Comparison of ENCODE assay signal across 2 mouse cellular contexts in genomic region chr2:167634338-167634770, GRCm38 (mm10).
TF ChIP-seq lines count a peak whose summit lies in the region.

No protein-coding gene starts in this region.

TF ChIP-seq in C2C12, 6 proteins besides CTCF, POLR2A, EP300 and RAD21 (continued from another document):
- TF ChIP-seq MYOG (IDR thresholded peaks at IDR 0.05; ENCODE audit: control insufficient read depth, extremely low read depth, insufficient read length) (no peak), CEBPB (IDR thresholded peaks at IDR 0.05; ENCODE audit: low read depth) (no peak), MAX (IDR thresholded peaks at IDR 0.05) (peak; percentile 81)
TF ChIP-seq in C2C12: peak in this region for 1.

TF ChIP-seq in myocyte, 11 proteins besides CTCF, POLR2A, EP300 and RAD21 (continued from another document):
- TF ChIP-seq CEBPB (IDR thresholded peaks at IDR 0.05; ENCODE audit: insufficient read depth, poor library complexity, severe bottlenecking): peak; percentile 41; the same call in 1 of the 2 replicates
- TF ChIP-seq MYOG (IDR thresholded peaks at IDR 0.05; ENCODE audit: control insufficient read depth in 1 of 3, insufficient read depth in 1 of 3, insufficient read length in 2 of 3, low read depth in 2 of 3): no peak
- peak; percentile 70 for TF ChIP-seq USF1 (IDR thresholded peaks at IDR 0.05; ENCODE audit: low read depth)
- peak; percentile 21 for TF ChIP-seq SRF (IDR thresholded peaks at IDR 0.05; ENCODE audit: control insufficient read depth, insufficient read length, low read depth)
- no peak for TF ChIP-seq TCF3 (IDR thresholded peaks at IDR 0.05; ENCODE audit: insufficient read length, low read depth)
- TF ChIP-seq REST (IDR thresholded peaks at IDR 0.05; ENCODE audit: insufficient read depth, insufficient read length): no peak
- TF ChIP-seq TCF12 (IDR thresholded peaks at IDR 0.05; ENCODE audit: insufficient read depth, poor library complexity, severe bottlenecking): no peak
- TF ChIP-seq MAX (IDR thresholded peaks at IDR 0.05; ENCODE audit: low read depth): no peak
- no peak for TF ChIP-seq MYOD1 (IDR thresholded peaks at IDR 0.05; ENCODE audit: control insufficient read depth in 1 of 3, insufficient read length in 2 of 3, low read depth in 2 of 3)
